Mouse (Mus musculus) intestine, embryonic 14.5 days (tissue): ENCODE measurements around the gene Emc3. TPM values are rescaled to one million over a fixed set of nuclear protein-coding genes. Genes with fewer than 3 reads are reported as not detected.

Experiments
- microRNA-seq: library from miRNA; unstranded; fragments of <30 nt; microRNA quantifications from one replicate; pipeline ENCODE4, GENCODE M21; 2016
- polyA plus RNA-seq: library from polyadenylated mRNA; unstranded; fragments of >200 nt; fragmentation: Nextera tagmentation; extraction: Ambion mirVana; gene quantifications from 2 replicates; pipeline ENCODE4 v1.2.1, GENCODE M21; 2014

The Emc3 gene
- polyA plus RNA-seq, 1 experiment from 2014 or later: 84.7 TPM

Small RNAs within 50 kb of the gene (microRNA-seq; reads per million reads assigned to microRNA genes)
- not detected for gene Gm23365

Other genes with a start within 250 kb of the Emc3 start
- gene Cpne9, start 249.3 kb downstream of the Emc3 start, polyA plus RNA-seq: 0.05 and 0.12 TPM in 2 replicates
- gene Brpf1, start 224.5 kb downstream of the Emc3 start, polyA plus RNA-seq: 21.0 and 21.6 TPM in 2 replicates
- gene Ogg1, start 204.7 kb downstream of the Emc3 start, polyA plus RNA-seq: 12.7 and 14.2 TPM in 2 replicates
- 94.8 and 101 TPM in 2 replicates for gene Camk1, start 187.7 kb downstream of the Emc3 start, polyA plus RNA-seq
- gene Tada3, start 153.8 kb downstream of the Emc3 start, polyA plus RNA-seq: 50.5 and 53.4 TPM in 2 replicates
- gene Arpc4, start 153.5 kb downstream of the Emc3 start, polyA plus RNA-seq: 221 and 234 TPM in 2 replicates
- gene Ttll3, start 142.4 kb downstream of the Emc3 start, polyA plus RNA-seq: 2.5 and 4.0 TPM in 2 replicates
- gene Rpusd3, start 112.3 kb downstream of the Emc3 start, polyA plus RNA-seq: 21.9 and 27.4 TPM in 2 replicates
- gene Cidec, start 95.9 kb downstream of the Emc3 start, polyA plus RNA-seq: 2.2 and 3.1 TPM in 2 replicates
- gene Jagn1, start 89.1 kb downstream of the Emc3 start, polyA plus RNA-seq: 80.0 and 84.6 TPM in 2 replicates
- 8.4 and 9.0 TPM in 2 replicates for gene Il17re, start 73.2 kb downstream of the Emc3 start, polyA plus RNA-seq
- gene Il17rc, start 60.2 kb downstream of the Emc3 start, polyA plus RNA-seq: 15.3 and 18.5 TPM in 2 replicates
- gene Creld1, start 48.4 kb downstream of the Emc3 start, polyA plus RNA-seq: 20.1 and 20.2 TPM in 2 replicates
- gene Prrt3, start 29.7 kb downstream of the Emc3 start, polyA plus RNA-seq: 0.26 and 0.32 TPM in 2 replicates
- gene Fancd2, start within 50 bp of the Emc3 start, polyA plus RNA-seq: 13.1 and 13.9 TPM in 2 replicates
- gene Fancd2os, start 69.1 kb upstream of the Emc3 start, polyA plus RNA-seq: 0.20 and 0.22 TPM in 2 replicates
- gene Brk1, start 73.1 kb upstream of the Emc3 start, polyA plus RNA-seq: 238 and 245 TPM in 2 replicates
- gene Vhl, start 92.3 kb upstream of the Emc3 start, polyA plus RNA-seq: 41.6 and 45.1 TPM in 2 replicates
- 5.7 and 8.2 TPM in 2 replicates for gene Irak2, start 106.8 kb upstream of the Emc3 start, polyA plus RNA-seq
- gene Tatdn2, start 165.4 kb upstream of the Emc3 start, polyA plus RNA-seq: 0.98 and 1.4 TPM in 2 replicates
- 2.2 and 19.4 TPM in 2 replicates for gene Ghrl, start 188.2 kb upstream of the Emc3 start, polyA plus RNA-seq
- 247 and 250 TPM in 2 replicates for gene Sec13, start 209.1 kb upstream of the Emc3 start, polyA plus RNA-seq